Mouse (Mus musculus) embryo, embryonic 10.5 days (tissue): ENCODE data around the gene Ccdc85c.
A peak's percentile ranks its signal among the peaks of the same experiment; 100 is the strongest.

ENCODE experiments used
- DNase-seq: peaks from one replicate; pipeline ENCODE4 v3.0.0-alpha.2; 2015; ENCODE audit warnings: low spot score

The Ccdc85c gene

GRCm38 (mm10) chr12:108216611-108217370, 58.4 kb downstream of the Ccdc85c start:
- DNase-seq = no peak

GRCm38 (mm10) chr12:108215090-108215489, 60.1 kb downstream of the Ccdc85c start:
- no peak for DNase-seq

GRCm38 (mm10) chr12:108213090-108214041, 61.9 kb downstream of the Ccdc85c start:
- peak; percentile 44 for DNase-seq

- DNase-seq = no peak
Observed at GRCm38 (mm10) chr12:108212476-108212875, 62.7 kb downstream of the Ccdc85c start.

GRCm38 (mm10) chr12:108212071-108212470, 63.2 kb downstream of the Ccdc85c start:
- DNase-seq = no peak

- no peak for DNase-seq
Observed at GRCm38 (mm10) chr12:108210623-108211022, 64.6 kb downstream of the Ccdc85c start.

- peak; percentile 82 for DNase-seq
Observed at GRCm38 (mm10) chr12:108208726-108209438, 66.3 kb downstream of the Ccdc85c start.

- DNase-seq = no peak
Observed at GRCm38 (mm10) chr12:108208216-108208615, 67.0 kb downstream of the Ccdc85c start.

- DNase-seq = peak; percentile 90
Observed at GRCm38 (mm10) chr12:108206641-108207040, 68.6 kb downstream of the Ccdc85c start.

GRCm38 (mm10) chr12:108204978-108205377, 70.2 kb downstream of the Ccdc85c start:
- DNase-seq = no peak

- DNase-seq = no peak
Observed at GRCm38 (mm10) chr12:108203895-108204294, 71.3 kb downstream of the Ccdc85c start.

- no peak for DNase-seq
Observed at GRCm38 (mm10) chr12:108200094-108200493, 75.1 kb downstream of the Ccdc85c start.

GRCm38 (mm10) chr12:108198447-108198846, 76.8 kb downstream of the Ccdc85c start:
- no peak for DNase-seq

- no peak for DNase-seq
Observed at GRCm38 (mm10) chr12:108195761-108196160, 79.5 kb downstream of the Ccdc85c start.

- no peak for DNase-seq
Observed at GRCm38 (mm10) chr12:108193878-108194277, 81.3 kb downstream of the Ccdc85c start.

GRCm38 (mm10) chr12:108187541-108188091, 87.6 kb downstream of the Ccdc85c start:
- no peak for DNase-seq

- no peak for DNase-seq
Observed at GRCm38 (mm10) chr12:108181716-108182115, 93.5 kb downstream of the Ccdc85c start.

GRCm38 (mm10) chr12:108179321-108180266, 95.6 kb downstream of the Ccdc85c start, which contains the start of gene Ccnk:
Gene Ccnk (plus strand): TSS chr12:108179579.
- peak; percentile 99 for DNase-seq

- no peak for DNase-seq
Observed at GRCm38 (mm10) chr12:108179246-108179320, 96.1 kb downstream of the Ccdc85c start, which contains the start of gene Setd3. Gene Setd3 (minus strand): TSS chr12:108179314.

- DNase-seq = peak; percentile 58
Observed at GRCm38 (mm10) chr12:108178331-108179245, 96.6 kb downstream of the Ccdc85c start.
